Mouse (Mus musculus) lung, postnatal 0 days (tissue): Measurements from ENCODE around the gene Mllt10.

ENCODE experiments used
- CTCF ChIP-seq: IDR thresholded peaks from 2 replicates; pipeline ENCODE4 v1.5.1; 2016; ENCODE audit warnings: antibody characterized with exemption, mild to moderate bottlenecking
- EP300 ChIP-seq: IDR thresholded peaks from 2 replicates; pipeline ENCODE4 v1.6.1; 2016; ENCODE audit warnings: antibody characterized with exemption, mild to moderate bottlenecking, control low read depth

DNA sequence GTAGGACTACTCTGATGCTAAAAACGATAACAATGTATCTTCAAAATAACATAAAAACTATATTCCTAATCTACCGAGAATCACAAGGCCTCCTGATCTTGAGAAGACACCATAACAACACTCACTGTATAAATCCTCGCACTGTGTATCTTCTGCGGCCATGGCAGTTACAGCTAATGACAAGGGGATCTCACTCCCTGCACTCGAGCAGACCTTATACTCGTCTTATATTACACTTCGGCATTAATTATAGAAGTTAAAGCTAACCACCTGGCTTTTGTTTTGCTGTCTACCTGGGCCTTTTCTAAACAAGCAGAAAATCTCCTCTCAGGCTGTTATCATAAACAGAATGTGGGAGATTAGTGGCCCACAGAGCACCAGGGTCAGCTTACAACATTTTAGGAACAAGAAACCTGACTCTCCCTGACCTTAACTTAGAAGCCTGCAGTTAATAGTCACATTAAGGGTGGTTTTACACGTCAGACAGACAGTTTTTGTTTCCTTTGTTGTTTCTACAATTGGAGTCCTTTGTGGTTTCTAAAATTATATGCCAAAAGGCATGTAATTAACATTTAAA lies 173.5 kb downstream of the Mllt10 start:
- TF ChIP-seq CTCF: no peak
- no peak for TF ChIP-seq EP300
